Mouse (Mus musculus): Measurements from ENCODE around the gene Mycl. TPM values are rescaled to one million over a fixed set of nuclear protein-coding genes. Genes with fewer than 3 reads are reported as not detected.
"Not testable (repeated sequence)": the region's sequence is repeated elsewhere in the genome, so short reads cannot be mapped to it uniquely, and the experiment has no call there.

The Mycl gene
- polyA plus RNA-seq, 1 experiment from 2014 or later, result 49.5 TPM

DNA sequence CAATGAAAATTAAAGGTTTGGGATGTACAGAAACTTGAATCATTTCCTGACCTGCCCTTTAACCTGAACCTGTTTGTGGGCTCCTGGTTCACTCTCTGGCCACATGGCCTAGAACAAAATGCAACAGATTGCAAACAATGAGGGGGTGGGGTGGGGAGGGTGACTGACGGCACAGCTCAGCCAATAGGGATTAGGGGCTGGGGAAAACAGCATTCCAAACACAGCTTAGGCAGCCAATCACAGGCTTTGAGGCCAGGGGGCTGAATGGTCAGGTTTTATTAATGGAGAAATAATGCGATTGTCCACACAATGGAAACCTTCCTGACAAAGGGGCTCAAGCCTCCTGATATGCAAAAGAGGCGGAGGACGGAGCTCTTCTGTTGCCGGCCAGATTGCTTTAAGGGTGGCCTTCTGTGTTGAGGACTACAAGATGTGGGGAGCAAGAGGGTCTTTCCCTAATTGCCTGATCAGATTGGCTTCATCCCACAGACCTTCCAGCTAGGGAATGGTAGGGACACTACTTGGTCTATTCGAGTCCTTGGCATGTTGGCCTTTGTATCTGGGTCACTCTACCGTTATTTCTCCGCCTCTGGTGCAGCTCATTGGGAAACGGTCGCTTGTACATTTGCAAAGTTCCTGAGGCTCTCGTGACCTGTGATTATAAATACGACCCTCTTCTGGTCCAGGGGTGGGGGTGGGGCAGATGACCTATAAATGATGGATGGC is 3.2 kb downstream of the Mycl start:
- WGBS, result 22% methylated on average over 12 of the region's 12 CpGs
- Histone ChIP-seq H3K9me3 (replicated peaks) (no peaks in the 10 kb centered on the region), H3K27ac (replicated peaks) (no peak overlapping the region), H3K4me2 (replicated peaks) (peak overlapping the region; percentile 94), H3K4me3 (replicated peaks) (peak overlapping the region; percentile 79), H3K27me3 (no peaks in the 10 kb centered on the region), H3K9ac (no peak overlapping the region), H3K4me1 (peaks cover 47% of the 10 kb centered on the region), H3K36me3 (no peaks in the 10 kb centered on the region)
- no peak for ATAC-seq (ENCODE audit: insufficient number of reproducible peaks, low FRiP score, low TSS enrichment, low read depth)

DNA sequence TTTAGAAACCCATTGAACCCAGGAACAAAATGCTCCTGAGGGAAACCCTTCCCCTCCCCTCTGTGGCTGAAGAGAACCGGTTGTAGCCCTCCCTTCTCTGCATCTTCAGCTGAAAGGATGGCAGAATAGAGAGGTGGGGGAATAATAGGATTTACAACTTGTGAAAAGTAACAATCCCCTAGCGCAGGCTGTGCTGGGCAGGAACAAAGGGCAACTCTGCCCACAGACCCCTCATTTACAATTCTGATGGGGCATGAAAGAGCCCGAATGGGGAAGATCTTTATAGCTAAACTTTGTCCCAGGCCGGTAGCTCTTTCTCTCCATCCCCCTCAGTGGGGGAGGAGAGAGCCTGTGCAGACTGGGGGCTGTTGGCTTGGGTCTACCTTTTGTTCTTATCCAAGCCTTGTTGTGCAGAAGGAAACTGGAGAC is 3.8 kb downstream of the Mycl start:
- Histone ChIP-seq H3K36me3 (no peaks in the 10 kb centered on the region), H3K4me1 (peaks cover 47% of the 10 kb centered on the region), H3K4me3 (replicated peaks) (peak overlapping the region; percentile 18; the same call in 1 of the 2 replicates), H3K27ac (replicated peaks) (no peak overlapping the region), H3K4me2 (replicated peaks) (peak overlapping the region; percentile 94), H3K9ac (no peak overlapping the region), H3K27me3 (no peaks in the 10 kb centered on the region), H3K9me3 (replicated peaks) (no peaks in the 10 kb centered on the region)
- no peak for ATAC-seq (ENCODE audit: insufficient number of reproducible peaks, low FRiP score, low TSS enrichment, low read depth)
- WGBS, result 30% methylated on average over 4 of the region's 4 CpGs

DNA sequence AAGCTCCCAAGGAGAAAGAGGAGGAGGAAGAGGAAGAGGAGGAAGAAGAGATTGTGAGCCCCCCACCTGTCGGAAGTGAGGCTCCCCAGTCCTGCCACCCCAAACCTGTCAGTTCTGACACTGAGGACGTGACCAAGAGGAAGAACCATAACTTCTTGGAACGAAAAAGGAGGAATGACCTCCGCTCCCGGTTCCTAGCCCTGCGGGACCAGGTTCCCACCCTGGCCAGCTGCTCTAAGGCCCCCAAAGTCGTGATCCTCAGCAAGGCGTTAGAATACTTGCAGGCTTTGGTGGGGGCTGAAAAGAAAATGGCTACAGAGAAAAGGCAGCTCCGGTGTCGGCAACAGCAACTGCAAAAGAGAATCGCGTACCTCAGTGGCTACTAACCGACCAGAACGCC is 4.7 kb downstream of the Mycl start:
- WGBS, result 69% methylated on average over 14 of the region's 14 CpGs
- no peak for ATAC-seq (ENCODE audit: insufficient number of reproducible peaks, low FRiP score, low TSS enrichment, low read depth)
- no peaks in the 10 kb centered on the region for H3K9me3 ChIP-seq (replicated peaks)
- H3K9ac ChIP-seq, result no peak overlapping the region
- H3K4me3 ChIP-seq (replicated peaks), result no peak overlapping the region
- H3K4me2 ChIP-seq (replicated peaks), result no peak overlapping the region
- peaks cover 49% of the 10 kb centered on the region for H3K4me1 ChIP-seq
- H3K36me3 ChIP-seq, result no peaks in the 10 kb centered on the region
- no peaks in the 10 kb centered on the region for H3K27me3 ChIP-seq
- peak overlapping the region; percentile 44 for H3K27ac ChIP-seq (replicated peaks)

DNA sequence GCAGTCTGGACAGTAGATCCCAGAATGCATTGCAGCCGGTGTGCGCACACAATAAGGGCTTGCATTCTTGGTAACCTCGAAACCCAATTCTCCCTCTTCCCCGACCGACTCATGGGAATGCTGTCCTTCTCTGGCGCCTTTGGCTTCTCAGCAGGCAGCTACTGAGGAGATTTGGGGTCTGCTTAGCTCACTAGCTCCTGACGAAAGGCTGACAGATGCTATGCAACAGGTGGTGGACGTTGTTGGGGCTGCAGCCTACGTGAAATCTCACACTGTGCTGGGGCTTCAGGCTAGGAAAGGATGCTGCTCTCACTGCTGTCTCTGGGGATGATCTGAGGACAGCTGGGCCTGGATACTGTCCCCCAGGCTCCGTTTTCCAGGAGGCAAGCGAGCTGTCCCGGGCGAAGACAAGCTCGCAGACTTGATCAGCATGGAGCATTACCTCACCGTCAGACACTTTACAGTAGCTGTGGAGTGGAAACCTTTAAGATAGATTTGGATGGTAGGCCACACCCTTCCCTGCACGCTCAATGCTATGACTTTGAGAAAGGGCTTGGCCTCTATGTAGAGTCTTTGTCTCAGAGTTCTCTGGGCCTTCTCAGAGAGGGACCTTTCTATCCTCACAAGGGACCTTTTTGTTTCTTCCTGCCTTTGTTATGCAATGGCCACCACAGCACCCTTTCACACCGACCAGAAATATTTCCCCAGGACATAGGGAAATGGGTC is 5.3 kb downstream of the Mycl start:
- H3K4me1 ChIP-seq, result peaks cover 52% of the 10 kb centered on the region
- no peaks in the 10 kb centered on the region for H3K27me3 ChIP-seq
- no peaks in the 10 kb centered on the region for H3K36me3 ChIP-seq
- no peaks in the 10 kb centered on the region for H3K9me3 ChIP-seq (replicated peaks)
- 0 out of 2 replicates have a peak, but pooled peaks have one; percentile 15 for ATAC-seq (ENCODE audit: insufficient number of reproducible peaks, low FRiP score, low TSS enrichment, low read depth)
- 53% methylated on average over 17 of the region's 17 CpGs for whole genome bisulfite sequencing
- H3K9ac ChIP-seq, result no peak overlapping the region
- no peak overlapping the region; the same call in 1 of the 2 replicates for H3K27ac ChIP-seq (replicated peaks)
- no peak overlapping the region for H3K4me3 ChIP-seq (replicated peaks)
- H3K4me2 ChIP-seq (replicated peaks), result no peak overlapping the region

DNA sequence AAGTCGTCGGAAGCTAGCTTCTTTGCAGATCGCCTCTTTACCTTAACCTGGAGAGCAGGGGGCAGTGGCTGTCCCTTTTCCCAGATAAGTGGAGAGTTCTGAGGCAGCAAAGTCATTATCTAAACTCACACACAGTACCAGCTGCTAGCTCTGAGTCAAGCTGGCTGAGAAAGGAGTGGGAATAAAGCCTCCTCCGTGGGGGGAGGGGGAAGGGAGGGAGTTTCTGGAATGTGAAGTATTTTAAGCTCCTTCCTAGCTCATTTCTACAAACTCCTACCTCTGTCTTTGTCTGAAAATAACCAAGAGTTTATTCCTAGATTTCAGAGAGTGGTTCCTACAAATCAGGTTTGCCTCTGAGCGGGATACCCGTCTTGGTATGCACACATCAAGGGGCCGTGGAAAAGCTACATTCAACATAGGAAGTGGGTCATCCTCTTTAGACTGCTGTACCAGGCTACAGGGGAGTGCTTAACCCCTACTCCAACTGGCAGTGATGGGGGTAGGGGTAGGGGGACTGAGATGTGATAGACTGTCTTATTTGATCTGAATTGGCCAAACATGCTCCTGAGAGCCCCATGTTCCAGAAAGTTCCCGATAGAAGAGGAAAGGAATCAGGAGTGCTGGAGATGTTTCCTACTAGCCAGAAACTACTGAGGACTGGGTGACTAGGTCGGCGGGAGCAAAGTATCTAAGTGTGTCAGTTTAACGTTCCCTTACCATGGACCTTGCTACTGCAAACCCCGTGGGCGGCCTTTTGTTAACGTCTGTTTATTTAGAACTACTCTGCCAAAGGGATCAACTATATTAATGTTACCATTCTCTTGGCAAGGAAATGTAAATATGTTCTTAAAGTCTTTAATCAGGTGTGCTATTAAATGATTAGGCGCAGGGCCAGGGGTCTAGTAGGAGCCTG is 9.9 kb downstream of the Mycl start:
- Histone ChIP-seq H3K4me2 (replicated peaks) (no peak overlapping the region), H3K4me3 (replicated peaks) (no peak overlapping the region), H3K9me3 (replicated peaks) (no peaks in the 10 kb centered on the region), H3K9ac (no peak overlapping the region), H3K4me1 (peaks cover 26% of the 10 kb centered on the region), H3K27ac (replicated peaks) (0 out of 2 replicates have a peak overlapping the region, but pooled peaks have one; percentile 30), H3K36me3 (no peaks in the 10 kb centered on the region), H3K27me3 (no peaks in the 10 kb centered on the region)
- ATAC-seq (ENCODE audit: insufficient number of reproducible peaks, low FRiP score, low TSS enrichment, low read depth), result no peak
- WGBS, result 34% methylated on average over 15 of the region's 15 CpGs

DNA sequence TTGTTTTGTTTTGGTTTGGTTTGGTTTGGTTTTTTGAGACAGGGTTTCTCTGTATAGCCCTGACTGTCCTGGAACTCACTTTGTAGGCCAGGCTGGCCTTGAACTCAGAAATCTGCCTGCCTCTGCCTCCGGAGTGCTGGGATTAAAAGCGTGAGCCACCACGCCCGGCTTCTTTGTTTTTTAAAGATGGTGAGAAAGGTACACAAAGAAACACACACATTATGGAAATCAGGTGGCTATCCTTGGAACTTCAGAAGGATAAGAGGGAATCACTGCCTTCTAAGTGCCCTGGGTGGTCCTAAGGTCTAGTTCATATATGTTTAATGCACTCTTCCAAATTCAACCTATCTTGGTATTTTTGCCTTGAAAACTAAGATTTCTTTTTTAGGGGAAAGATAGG is 17.0 kb downstream of the Mycl start:
- 93% methylated on average over 4 of the region's 4 CpGs for WGBS
- H3K4me3 ChIP-seq (replicated peaks); H3K4me2 ChIP-seq (replicated peaks); ATAC-seq (ENCODE audit: insufficient number of reproducible peaks, low FRiP score, low TSS enrichment, low read depth); H3K27ac ChIP-seq (replicated peaks); H3K36me3 ChIP-seq; H3K9me3 ChIP-seq (replicated peaks); H3K27me3 ChIP-seq; H3K4me1 ChIP-seq; H3K9ac ChIP-seq: not testable (repeated sequence)

DNA sequence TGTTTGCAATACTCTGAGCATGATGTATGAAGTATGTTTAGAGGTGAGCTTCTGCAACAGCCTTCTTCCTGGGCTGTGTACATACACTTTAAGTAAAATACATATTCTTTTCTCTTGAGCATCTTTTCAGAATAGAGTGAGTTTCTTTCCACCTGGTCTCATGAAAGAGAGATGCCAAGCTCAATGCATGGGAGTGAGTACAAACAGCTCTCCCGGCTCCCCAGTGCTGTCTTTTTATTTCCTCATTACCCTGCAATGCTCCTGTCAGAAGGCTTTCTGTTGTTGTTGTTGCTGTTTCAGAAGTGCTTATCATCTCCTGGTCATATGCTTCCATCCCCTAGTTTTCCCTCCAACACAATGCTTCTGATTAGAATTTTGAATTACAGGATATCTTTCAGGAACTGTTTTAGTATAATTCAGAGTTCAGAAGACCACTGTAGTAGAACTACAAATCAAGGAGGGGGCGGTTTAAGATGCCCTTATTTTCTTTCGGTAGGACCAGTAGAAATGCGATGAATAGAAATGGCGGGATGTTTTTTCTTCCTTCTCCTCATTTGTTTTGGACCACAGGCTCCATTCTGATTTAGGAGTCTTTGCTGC is 18.0 kb downstream of the Mycl start:
- WGBS, result 57% methylated on average over 5 of the region's 5 CpGs
- Histone ChIP-seq H3K9me3 (replicated peaks) (no peaks in the 10 kb centered on the region), H3K36me3 (no peaks in the 10 kb centered on the region), H3K4me3 (replicated peaks) (no peak overlapping the region), H3K4me1 (peaks cover 16% of the 10 kb centered on the region), H3K27ac (replicated peaks) (no peak overlapping the region), H3K9ac (no peak overlapping the region), H3K27me3 (no peaks in the 10 kb centered on the region), H3K4me2 (replicated peaks) (no peak overlapping the region)
- ATAC-seq (ENCODE audit: insufficient number of reproducible peaks, low FRiP score, low TSS enrichment, low read depth), result no peak

DNA sequence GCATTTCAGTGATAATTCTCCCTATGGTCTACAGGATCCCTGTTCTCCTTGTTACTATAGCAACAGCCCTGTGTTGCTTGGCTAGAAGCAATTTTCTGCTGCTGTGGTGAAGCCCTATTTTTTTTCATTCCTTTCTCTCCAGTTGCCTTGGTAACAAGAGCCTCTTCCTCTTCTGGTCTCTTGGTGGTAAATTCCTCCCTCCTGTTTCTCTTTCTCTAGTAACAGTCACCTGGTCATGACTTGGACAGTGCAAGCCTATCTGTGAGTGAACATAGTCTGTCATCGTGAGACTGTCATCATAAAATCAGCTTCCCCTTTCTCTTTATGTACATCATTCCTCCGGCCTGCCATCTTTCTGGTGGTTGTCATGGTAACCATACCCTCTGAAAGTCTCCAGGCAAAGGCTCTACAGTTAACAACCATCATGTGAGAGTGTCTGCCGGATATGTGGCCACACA is 18.5 kb downstream of the Mycl start:
- peaks cover 20% of the 10 kb centered on the region for H3K4me1 ChIP-seq
- no peak overlapping the region for H3K4me3 ChIP-seq (replicated peaks)
- WGBS, result 28% methylated on average over 3 of the region's 3 CpGs
- H3K36me3 ChIP-seq, result no peaks in the 10 kb centered on the region
- H3K27me3 ChIP-seq, result no peaks in the 10 kb centered on the region
- no peak for ATAC-seq (ENCODE audit: insufficient number of reproducible peaks, low FRiP score, low TSS enrichment, low read depth)
- no peak overlapping the region for H3K4me2 ChIP-seq (replicated peaks)
- no peak overlapping the region for H3K9ac ChIP-seq
- H3K27ac ChIP-seq (replicated peaks), result no peak overlapping the region
- H3K9me3 ChIP-seq (replicated peaks), result no peaks in the 10 kb centered on the region

DNA sequence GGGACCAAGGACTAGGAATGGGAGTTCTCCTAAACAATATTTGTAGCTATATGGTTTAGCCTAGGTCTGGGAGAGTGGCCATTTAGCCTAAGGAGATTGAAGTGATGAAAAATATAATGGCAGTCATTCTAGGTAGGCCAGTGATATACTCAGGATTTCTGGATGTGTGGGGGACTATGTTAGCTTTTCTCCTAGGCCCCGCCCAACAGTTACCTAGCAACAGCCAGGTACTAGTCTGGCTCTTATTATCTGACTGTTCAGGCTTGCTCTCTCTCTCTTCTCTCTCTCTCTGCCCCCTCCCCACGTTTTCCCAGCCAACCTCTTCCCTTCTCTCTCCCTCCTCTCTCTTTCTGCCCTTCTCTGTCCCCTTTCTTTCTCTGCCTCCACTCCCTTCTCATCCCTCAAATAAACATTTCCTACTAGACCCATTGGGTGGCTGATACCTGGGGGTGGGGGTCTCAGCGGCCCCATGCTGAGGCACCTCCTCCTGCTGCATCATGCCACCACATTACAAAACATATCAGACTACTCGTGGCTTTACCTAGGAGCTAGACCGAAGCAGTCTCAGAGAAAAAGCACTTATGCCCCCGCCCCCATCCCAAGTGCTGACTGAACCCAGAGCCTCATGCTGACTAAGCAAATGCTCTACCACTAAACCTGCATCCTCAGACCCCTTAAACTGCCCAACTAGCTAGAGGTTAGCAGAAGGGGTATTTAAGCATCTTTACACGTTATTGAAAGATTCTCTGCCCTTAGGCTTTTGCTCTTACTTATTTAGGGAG is 19.2 kb downstream of the Mycl start:
- H3K9ac ChIP-seq, result no peak overlapping the region
- no peak overlapping the region for H3K4me3 ChIP-seq (replicated peaks)
- ATAC-seq (ENCODE audit: insufficient number of reproducible peaks, low FRiP score, low TSS enrichment, low read depth), result no peak
- H3K4me1 ChIP-seq, result peaks cover 23% of the 10 kb centered on the region
- H3K36me3 ChIP-seq, result peaks cover 1% of the 10 kb centered on the region; the same call in 1 of the 2 replicates
- no peak overlapping the region for H3K4me2 ChIP-seq (replicated peaks)
- no peak overlapping the region for H3K27ac ChIP-seq (replicated peaks)
- no peaks in the 10 kb centered on the region for H3K27me3 ChIP-seq
- WGBS, result 32% methylated on average over 7 of the region's 7 CpGs
- no peaks in the 10 kb centered on the region for H3K9me3 ChIP-seq (replicated peaks)

DNA sequence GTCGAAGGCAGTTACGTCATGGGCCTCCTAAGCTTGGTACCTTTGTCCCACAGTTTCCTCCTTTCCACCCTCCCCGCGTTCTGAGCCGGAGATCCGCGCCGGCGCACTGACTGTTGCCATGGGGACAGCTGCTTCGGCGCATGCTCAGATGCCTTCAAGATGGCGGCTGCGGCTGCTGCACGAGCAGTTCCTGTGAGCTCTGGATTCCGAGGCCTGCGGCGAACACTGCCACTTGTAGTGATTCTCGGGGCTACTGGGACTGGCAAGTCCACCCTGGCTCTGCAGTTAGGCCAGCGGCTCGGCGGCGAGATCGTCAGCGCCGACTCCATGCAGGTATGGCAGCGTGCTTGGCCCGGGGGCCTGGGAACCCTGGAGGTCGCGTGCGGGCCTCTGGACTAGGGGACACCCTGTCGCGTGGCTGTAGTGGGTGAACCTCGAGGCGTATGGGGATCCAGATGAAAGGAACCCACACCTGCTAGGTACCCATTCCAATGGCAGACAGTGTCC is 21.1 kb downstream of the Mycl start, which contains the start of gene Trit1:
Gene Trit1 (plus strand): TSS at position 147 of the 507 bp plus-strand sequence.
- ATAC-seq (ENCODE audit: insufficient number of reproducible peaks, low FRiP score, low TSS enrichment, low read depth), result peak; percentile 89
- Histone ChIP-seq H3K36me3 (peaks cover 6% of the 10 kb centered on the region; the same call in 1 of the 2 replicates), H3K4me1 (peaks cover 23% of the 10 kb centered on the region), H3K4me3 (replicated peaks) (peak within 1 kb of the TSS; percentile 92), H3K9ac (peak within 1 kb of the TSS; percentile 93), H3K9me3 (replicated peaks) (no peaks in the 10 kb centered on the region), H3K27me3 (no peaks in the 10 kb centered on the region), H3K27ac (replicated peaks) (peak within 1 kb of the TSS; percentile 90), H3K4me2 (replicated peaks) (peak within 1 kb of the TSS; percentile 57)
- 2% methylated on average over 34 of the region's 34 CpGs for WGBS
